Mouse (Mus musculus): Measurements from ENCODE around the gene Ntrk3. TPM values are rescaled to one million over a fixed set of nuclear protein-coding genes. Genes with fewer than 3 reads are reported as not detected.

Ntrk3 gene
- polyA plus RNA-seq, 1 experiment = 9.7 TPM

DNA sequence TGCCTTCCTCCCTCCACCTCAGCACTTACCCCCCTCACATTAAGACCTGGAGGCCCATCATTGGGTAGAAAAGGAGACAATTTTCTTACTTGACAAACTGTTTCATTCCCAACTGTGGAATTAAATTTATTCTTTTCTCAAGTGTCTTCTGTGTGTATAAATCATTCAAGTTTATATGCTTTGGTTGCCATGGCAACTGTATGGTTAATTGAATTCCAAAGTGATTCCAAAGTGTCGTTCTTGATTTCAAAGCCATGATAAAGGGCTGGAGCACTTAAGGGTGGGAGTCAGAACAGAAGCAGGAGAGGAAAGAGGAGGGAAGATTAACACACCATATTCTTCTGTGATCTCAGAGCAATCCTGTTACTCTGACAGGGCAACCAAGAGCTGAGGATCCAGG lies 572.3 kb downstream of the Ntrk3 start:
- H3K27ac ChIP-seq (ENCODE audit: insufficient read depth, low read depth, low read length) = no peak overlapping the region
- no peaks in the 10 kb centered on the region for H3K36me3 ChIP-seq (ENCODE audit: control insufficient read depth, insufficient read depth, low read length)
- 17% methylated on average over 1 of the region's 1 CpGs for WGBS
- no peaks in the 10 kb centered on the region for H3K4me1 ChIP-seq (ENCODE audit: control insufficient read depth, insufficient read depth, low read length)
- no peak overlapping the region for H3K4me3 ChIP-seq (ENCODE audit: insufficient read depth, low read depth, low read length)
- H3K27me3 ChIP-seq (replicated peaks; ENCODE audit: control insufficient read depth, insufficient read depth, low read length) = no peaks in the 10 kb centered on the region
- TF ChIP-seq POLR2A (IDR thresholded peaks at IDR 0.05; ENCODE audit: low read depth, low read length) = no peak
- TF ChIP-seq CTCF (conservative IDR thresholded peaks at IDR 0.05; ENCODE audit: insufficient read depth, insufficient read length, low read depth, low read length) = no peak
- DNase-seq = no peak

DNA sequence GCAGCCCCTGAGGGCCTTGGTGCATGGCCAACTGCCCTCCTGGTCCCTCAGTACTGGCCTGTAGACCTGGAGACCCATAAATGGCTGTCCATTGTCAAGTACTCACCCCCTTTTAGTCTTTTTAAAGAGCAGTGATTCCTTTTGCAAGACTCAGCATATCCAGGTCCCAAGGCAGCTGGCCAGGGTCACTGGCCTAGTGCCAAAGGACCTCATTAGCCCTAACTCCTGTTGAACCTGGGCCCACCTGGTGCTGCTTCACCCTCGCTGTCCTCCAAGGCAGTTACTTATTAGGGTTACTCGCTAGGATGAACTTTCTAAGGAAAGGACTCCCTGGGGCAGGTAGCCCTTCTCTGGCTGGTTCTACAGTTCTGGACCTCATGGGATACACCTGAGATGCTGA lies 579.9 kb downstream of the Ntrk3 start:
- Histone ChIP-seq H3K4me3 (ENCODE audit: insufficient read depth, low read depth, low read length) (no peak overlapping the region), H3K4me1 (ENCODE audit: control insufficient read depth, insufficient read depth, low read length) (0 out of 2 replicates have a peak, but pooled peaks cover 4% of the 10 kb centered on the region), H3K36me3 (ENCODE audit: control insufficient read depth, insufficient read depth, low read length) (no peaks in the 10 kb centered on the region), H3K27ac (ENCODE audit: insufficient read depth, low read depth, low read length) (no peak overlapping the region), H3K27me3 (replicated peaks; ENCODE audit: control insufficient read depth, insufficient read depth, low read length) (no peaks in the 10 kb centered on the region)
- DNase-seq = peak; percentile 70
- TF ChIP-seq CTCF (conservative IDR thresholded peaks at IDR 0.05; ENCODE audit: insufficient read depth, insufficient read length, low read depth, low read length) (no peak), POLR2A (IDR thresholded peaks at IDR 0.05; ENCODE audit: low read depth, low read length) (no peak)
- 37% methylated on average over 2 of the region's 2 CpGs for WGBS

DNA sequence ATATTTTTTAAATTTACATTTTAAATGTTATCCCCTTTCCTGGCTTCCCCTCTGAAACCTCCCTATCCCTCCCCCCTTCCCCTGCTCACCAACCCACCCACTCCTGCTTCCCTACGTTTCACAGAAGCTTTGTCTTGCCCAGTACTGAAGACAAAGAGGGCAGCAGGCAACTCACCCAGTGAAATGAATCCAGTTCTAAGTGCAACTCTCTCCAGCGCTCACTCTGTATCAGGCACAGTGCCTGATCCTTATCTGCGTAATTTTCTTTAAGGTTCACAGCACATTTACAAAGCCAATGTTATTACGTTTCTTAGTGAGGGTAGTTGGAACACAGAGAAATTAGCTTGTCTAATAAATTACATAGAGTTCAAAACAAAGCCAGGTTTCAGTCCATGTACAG lies 592.6 kb downstream of the Ntrk3 start:
- no peak overlapping the region for H3K4me3 ChIP-seq (ENCODE audit: insufficient read depth, low read depth, low read length)
- 38% methylated on average over 4 of the region's 4 CpGs for WGBS
- no peaks in the 10 kb centered on the region for H3K36me3 ChIP-seq (ENCODE audit: control insufficient read depth, insufficient read depth, low read length)
- no peaks in the 10 kb centered on the region for H3K27me3 ChIP-seq (replicated peaks; ENCODE audit: control insufficient read depth, insufficient read depth, low read length)
- no peak for DNase-seq
- no peak for TF ChIP-seq POLR2A (IDR thresholded peaks at IDR 0.05; ENCODE audit: low read depth, low read length)
- no peak for TF ChIP-seq CTCF (conservative IDR thresholded peaks at IDR 0.05; ENCODE audit: insufficient read depth, insufficient read length, low read depth, low read length)
- H3K27ac ChIP-seq (ENCODE audit: insufficient read depth, low read depth, low read length) = no peak overlapping the region
- H3K4me1 ChIP-seq (ENCODE audit: control insufficient read depth, insufficient read depth, low read length) = no peaks in the 10 kb centered on the region

DNA sequence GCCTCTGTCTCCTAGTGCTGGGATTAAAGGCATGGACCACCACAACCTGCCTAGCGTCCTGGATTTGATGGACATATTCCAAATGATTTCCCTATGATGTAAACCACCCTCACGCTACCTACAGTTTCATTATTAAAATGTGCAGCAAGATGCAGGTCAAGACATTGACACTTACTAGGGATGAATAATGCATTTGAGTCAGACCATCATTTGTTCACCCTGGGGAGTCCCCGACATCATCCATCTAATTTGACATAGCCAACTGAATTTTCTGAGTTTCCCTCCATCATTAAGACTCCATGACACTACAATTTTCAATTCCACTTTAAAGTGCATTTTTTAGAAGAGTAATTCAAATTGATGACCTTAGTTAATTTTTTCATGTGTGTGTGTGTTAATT lies 593.0 kb downstream of the Ntrk3 start:
- WGBS = 89% methylated on average over 3 of the region's 3 CpGs
- Histone ChIP-seq H3K4me3 (ENCODE audit: insufficient read depth, low read depth, low read length) (no peak overlapping the region), H3K27me3 (replicated peaks; ENCODE audit: control insufficient read depth, insufficient read depth, low read length) (no peaks in the 10 kb centered on the region), H3K36me3 (ENCODE audit: control insufficient read depth, insufficient read depth, low read length) (no peaks in the 10 kb centered on the region), H3K27ac (ENCODE audit: insufficient read depth, low read depth, low read length) (no peak overlapping the region), H3K4me1 (ENCODE audit: control insufficient read depth, insufficient read depth, low read length) (no peaks in the 10 kb centered on the region)
- no peak for TF ChIP-seq POLR2A (IDR thresholded peaks at IDR 0.05; ENCODE audit: low read depth, low read length)
- no peak for TF ChIP-seq CTCF (conservative IDR thresholded peaks at IDR 0.05; ENCODE audit: insufficient read depth, insufficient read length, low read depth, low read length)
- DNase-seq = no peak

DNA sequence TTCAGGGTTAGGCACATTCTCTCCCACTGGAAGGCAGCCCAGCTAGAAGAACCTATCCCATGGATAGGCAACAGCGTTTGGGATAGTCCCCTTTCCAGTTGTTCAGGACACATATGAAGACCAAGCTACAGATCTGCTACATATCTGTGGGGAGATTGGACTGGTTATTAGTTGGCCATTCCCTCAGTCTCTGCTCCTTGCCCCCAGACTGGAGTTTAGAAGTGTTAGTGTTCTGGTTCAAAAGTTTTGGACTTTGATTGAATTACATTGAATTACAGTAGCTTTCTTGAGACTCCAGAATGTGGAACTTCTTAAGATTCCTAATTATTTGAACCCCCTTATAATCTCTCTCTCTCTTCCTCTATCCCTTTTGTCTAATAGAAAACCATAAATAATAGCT lies 607.8 kb downstream of the Ntrk3 start:
- no peak overlapping the region for H3K27ac ChIP-seq (ENCODE audit: insufficient read depth, low read depth, low read length)
- no peaks in the 10 kb centered on the region for H3K36me3 ChIP-seq (ENCODE audit: control insufficient read depth, insufficient read depth, low read length)
- no peak overlapping the region for H3K4me3 ChIP-seq (ENCODE audit: insufficient read depth, low read depth, low read length)
- peak; percentile 65 for DNase-seq
- TF ChIP-seq CTCF (conservative IDR thresholded peaks at IDR 0.05; ENCODE audit: insufficient read depth, insufficient read length, low read depth, low read length) (no peak), POLR2A (IDR thresholded peaks at IDR 0.05; ENCODE audit: low read depth, low read length) (no peak)
- H3K27me3 ChIP-seq (replicated peaks; ENCODE audit: control insufficient read depth, insufficient read depth, low read length) = no peaks in the 10 kb centered on the region
- no peaks in the 10 kb centered on the region; the same call in 1 of the 2 replicates for H3K4me1 ChIP-seq (ENCODE audit: control insufficient read depth, insufficient read depth, low read length)
- WGBS = 78% methylated on average over 1 of the region's 1 CpGs

Other genes starting within 250 kb of the Ntrk3 start
- gene Mrps11, start 45.1 kb upstream of the Ntrk3 start, polyA plus RNA-seq (2012; rRNA removed) = 60.6 and 69.4 TPM in 2 replicates
- 33.7 and 36.5 TPM in 2 replicates for gene Mrpl46, start 45.5 kb upstream of the Ntrk3 start, polyA plus RNA-seq (2012; rRNA removed)
- 10.6 and 11.2 TPM in 2 replicates for gene Det1, start 109.3 kb upstream of the Ntrk3 start, polyA plus RNA-seq (2012; rRNA removed)
- 20.1 and 20.7 TPM in 2 replicates for gene Aen, start 157.8 kb upstream of the Ntrk3 start, polyA plus RNA-seq (2012; rRNA removed)
- gene Isg20, start 175.4 kb upstream of the Ntrk3 start, polyA plus RNA-seq (2012; rRNA removed) = 10.9 and 12.5 TPM in 2 replicates